Mouse (Mus musculus): ENCODE results near the gene AI464131. TPM values are rescaled to one million over a fixed set of nuclear protein-coding genes. Genes with fewer than 3 reads are reported as not detected.

The AI464131 gene
- polyA plus RNA-seq, 1 experiment from 2014 or later: 3.2 TPM

DNA sequence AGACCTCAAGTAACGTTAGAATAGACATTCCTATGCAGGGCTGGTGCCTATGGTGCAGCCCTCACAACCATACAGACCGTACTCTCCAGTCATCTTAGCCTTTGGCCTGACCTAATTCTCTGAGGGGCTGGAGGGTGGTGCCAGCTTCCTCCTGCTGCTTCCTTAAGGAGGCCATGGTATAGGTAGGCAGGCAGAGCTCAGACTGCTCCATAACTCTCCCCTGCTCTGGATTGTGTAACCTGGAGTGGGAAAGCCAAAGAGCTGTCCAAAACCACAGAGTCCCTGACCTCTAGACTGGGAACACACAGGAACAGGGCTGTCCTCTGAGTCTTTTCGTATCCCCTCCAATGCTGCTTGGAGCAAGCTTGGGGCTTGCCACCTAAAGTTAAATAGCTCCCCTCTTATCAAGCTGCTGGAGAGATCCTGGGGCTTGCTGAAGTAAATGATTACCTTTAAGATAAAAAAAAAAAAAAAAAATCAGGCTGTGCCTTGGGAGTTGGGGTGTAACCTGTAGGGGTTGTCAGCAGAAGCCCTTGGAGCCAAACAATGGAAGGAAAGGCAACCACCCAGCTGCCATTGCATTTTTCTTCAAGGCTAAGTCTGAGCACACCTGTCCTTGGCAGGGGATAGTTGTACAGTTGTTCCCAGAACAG lies 9.3 kb downstream of the AI464131 start:
- Histone ChIP-seq H3K27ac (ENCODE audit: low read length) (no peak overlapping the region), H3K9ac (ENCODE audit: low read length) (no peak overlapping the region), H3K4me2 (ENCODE audit: low read depth, low read length) (no peak overlapping the region), H3K36me3 (ENCODE audit: control insufficient read depth, insufficient read depth) (no peaks in the 10 kb centered on the region), H3K27me3 (ENCODE audit: control insufficient read depth, insufficient read depth, low read length) (peaks cover 26% of the 10 kb centered on the region), H3K9me3 (replicated peaks; ENCODE audit: control insufficient read depth, low read length) (no peaks in the 10 kb centered on the region), H3K4me3 (ENCODE audit: low read length) (no peak overlapping the region), H3K4me1 (ENCODE audit: control insufficient read depth, insufficient read depth, low read length) (peaks cover 14% of the 10 kb centered on the region)
- 69% methylated on average over 3 of the region's 3 CpGs for WGBS
- ATAC-seq (replicated peaks; ENCODE audit: extremely low read depth, insufficient read depth, low FRiP score): no peak

DNA sequence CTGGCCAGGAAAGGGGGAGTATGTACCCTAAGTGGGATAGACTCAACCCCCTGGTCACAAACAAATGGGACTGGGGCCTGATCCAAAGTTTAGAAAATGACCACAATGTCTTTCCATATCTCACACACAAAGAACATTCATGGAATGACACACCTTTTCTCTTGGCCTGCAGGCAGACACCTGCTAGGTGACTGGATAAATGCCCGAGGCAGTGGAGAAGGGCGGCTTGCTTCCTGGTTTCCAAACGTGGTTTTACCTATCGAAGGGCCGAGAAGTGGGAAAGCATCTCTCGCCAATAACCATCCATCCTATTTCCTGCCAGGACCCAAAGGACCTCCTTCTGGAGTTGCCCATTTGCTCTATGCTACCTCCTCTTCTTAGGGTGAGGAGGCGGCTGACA lies 9.9 kb downstream of the AI464131 start:
- Histone ChIP-seq H3K36me3 (ENCODE audit: control insufficient read depth, insufficient read depth) (no peaks in the 10 kb centered on the region), H3K9ac (ENCODE audit: low read length) (no peak overlapping the region), H3K4me2 (ENCODE audit: low read depth, low read length) (no peak overlapping the region), H3K27me3 (ENCODE audit: control insufficient read depth, insufficient read depth, low read length) (peaks cover 20% of the 10 kb centered on the region), H3K27ac (ENCODE audit: low read length) (no peak overlapping the region), H3K4me1 (ENCODE audit: control insufficient read depth, insufficient read depth, low read length) (peaks cover 11% of the 10 kb centered on the region), H3K4me3 (ENCODE audit: low read length) (no peak overlapping the region), H3K9me3 (replicated peaks; ENCODE audit: control insufficient read depth, low read length) (no peaks in the 10 kb centered on the region)
- 76% methylated on average over 7 of the region's 7 CpGs for WGBS
- ATAC-seq (replicated peaks; ENCODE audit: extremely low read depth, insufficient read depth, low FRiP score): no peak

DNA sequence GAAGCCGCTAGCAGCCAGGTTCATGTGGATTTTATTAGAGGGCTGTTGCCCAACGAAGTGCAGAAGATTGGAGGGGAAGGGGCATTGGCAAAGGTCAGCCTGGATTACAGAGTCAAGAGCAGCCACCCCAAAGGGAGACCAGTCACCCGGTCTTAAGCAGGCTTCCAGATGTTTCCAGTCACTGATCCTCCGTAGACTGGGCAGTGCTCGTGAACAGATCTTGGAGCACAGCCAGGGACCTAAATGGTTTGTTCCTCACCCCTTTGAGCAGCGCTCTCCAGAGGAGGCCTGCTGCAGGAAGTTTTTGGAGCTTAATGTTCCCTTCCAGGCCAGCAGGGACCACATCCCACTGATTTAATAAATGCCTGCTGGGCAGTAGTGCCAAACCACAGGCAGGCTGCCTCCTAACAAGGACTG lies 21.3 kb downstream of the AI464131 start:
- Histone ChIP-seq H3K4me2 (ENCODE audit: low read depth, low read length) (no peak overlapping the region), H3K9ac (ENCODE audit: low read length) (no peak overlapping the region), H3K4me1 (ENCODE audit: control insufficient read depth, insufficient read depth, low read length) (peaks cover 7% of the 10 kb centered on the region; the same call in 1 of the 2 replicates), H3K9me3 (replicated peaks; ENCODE audit: control insufficient read depth, low read length) (peaks cover 3% of the 10 kb centered on the region; the same call in 1 of the 2 replicates), H3K27ac (ENCODE audit: low read length) (peak overlapping the region; percentile 47), H3K4me3 (ENCODE audit: low read length) (no peak overlapping the region), H3K27me3 (ENCODE audit: control insufficient read depth, insufficient read depth, low read length) (no peaks in the 10 kb centered on the region), H3K36me3 (ENCODE audit: control insufficient read depth, insufficient read depth) (peaks cover 3% of the 10 kb centered on the region; the same call in 1 of the 2 replicates)
- WGBS: 36% methylated on average over 6 of the region's 6 CpGs
- peak; percentile 59 for ATAC-seq (replicated peaks; ENCODE audit: extremely low read depth, insufficient read depth, low FRiP score)

DNA sequence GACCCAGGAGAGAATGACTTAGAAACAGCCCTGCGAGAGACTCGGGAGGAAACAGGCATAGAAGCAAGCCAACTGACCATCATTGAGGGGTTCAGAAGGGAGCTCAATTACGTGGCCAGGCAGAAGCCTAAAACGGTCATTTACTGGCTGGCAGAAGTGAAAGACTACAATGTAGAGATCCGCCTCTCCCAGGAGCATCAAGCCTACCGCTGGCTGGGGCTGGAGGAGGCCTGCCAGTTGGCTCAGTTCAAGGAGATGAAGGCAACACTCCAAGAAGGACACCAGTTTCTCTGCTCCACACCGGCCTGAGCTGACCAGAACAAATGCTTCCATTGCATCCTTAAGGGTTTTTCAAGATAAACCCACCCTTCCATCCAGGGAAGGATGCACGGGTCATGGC lies 22.6 kb downstream of the AI464131 start:
- Histone ChIP-seq H3K4me3 (ENCODE audit: low read length) (no peak overlapping the region), H3K9ac (ENCODE audit: low read length) (no peak overlapping the region), H3K4me2 (ENCODE audit: low read depth, low read length) (no peak overlapping the region), H3K9me3 (replicated peaks; ENCODE audit: control insufficient read depth, low read length) (no peaks in the 10 kb centered on the region), H3K27me3 (ENCODE audit: control insufficient read depth, insufficient read depth, low read length) (no peaks in the 10 kb centered on the region), H3K36me3 (ENCODE audit: control insufficient read depth, insufficient read depth) (peaks cover 3% of the 10 kb centered on the region; the same call in 1 of the 2 replicates), H3K4me1 (ENCODE audit: control insufficient read depth, insufficient read depth, low read length) (peaks cover 7% of the 10 kb centered on the region; the same call in 1 of the 2 replicates), H3K27ac (ENCODE audit: low read length) (peak overlapping the region; percentile 16; the same call in 1 of the 2 replicates)
- 70% methylated on average over 8 of the region's 8 CpGs for WGBS
- 0 out of 2 replicates have a peak, but pooled peaks have one; percentile 15 for ATAC-seq (replicated peaks; ENCODE audit: extremely low read depth, insufficient read depth, low FRiP score)

DNA sequence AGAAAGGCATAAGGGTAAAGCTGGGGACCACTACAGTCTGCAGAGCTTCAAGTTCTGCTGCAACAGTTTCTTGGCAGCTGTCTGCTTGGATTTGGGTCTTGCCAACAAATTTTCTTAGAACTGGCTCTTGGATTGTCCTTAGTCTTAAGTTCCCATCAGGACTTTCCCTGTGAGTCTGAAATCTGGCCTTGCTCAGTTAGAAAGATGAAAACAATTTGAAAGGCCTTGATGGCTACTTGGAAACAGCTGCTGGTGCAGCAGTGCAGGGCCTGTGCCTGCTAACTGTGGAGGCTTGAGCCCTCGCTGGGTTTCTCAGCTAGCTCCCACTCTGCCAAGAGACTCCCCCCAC lies 23.4 kb downstream of the AI464131 start:
- Histone ChIP-seq H3K36me3 (ENCODE audit: control insufficient read depth, insufficient read depth) (peaks cover 3% of the 10 kb centered on the region; the same call in 1 of the 2 replicates), H3K4me1 (ENCODE audit: control insufficient read depth, insufficient read depth, low read length) (peaks cover 7% of the 10 kb centered on the region; the same call in 1 of the 2 replicates), H3K4me3 (ENCODE audit: low read length) (no peak overlapping the region), H3K27ac (ENCODE audit: low read length) (no peak overlapping the region), H3K27me3 (ENCODE audit: control insufficient read depth, insufficient read depth, low read length) (no peaks in the 10 kb centered on the region), H3K9ac (ENCODE audit: low read length) (no peak overlapping the region), H3K4me2 (ENCODE audit: low read depth, low read length) (no peak overlapping the region), H3K9me3 (replicated peaks; ENCODE audit: control insufficient read depth, low read length) (no peaks in the 10 kb centered on the region)
- 68% methylated on average over 1 of the region's 1 CpGs for WGBS
- ATAC-seq (replicated peaks; ENCODE audit: extremely low read depth, insufficient read depth, low FRiP score): 0 out of 2 replicates have a peak, but pooled peaks have one; percentile 38

DNA sequence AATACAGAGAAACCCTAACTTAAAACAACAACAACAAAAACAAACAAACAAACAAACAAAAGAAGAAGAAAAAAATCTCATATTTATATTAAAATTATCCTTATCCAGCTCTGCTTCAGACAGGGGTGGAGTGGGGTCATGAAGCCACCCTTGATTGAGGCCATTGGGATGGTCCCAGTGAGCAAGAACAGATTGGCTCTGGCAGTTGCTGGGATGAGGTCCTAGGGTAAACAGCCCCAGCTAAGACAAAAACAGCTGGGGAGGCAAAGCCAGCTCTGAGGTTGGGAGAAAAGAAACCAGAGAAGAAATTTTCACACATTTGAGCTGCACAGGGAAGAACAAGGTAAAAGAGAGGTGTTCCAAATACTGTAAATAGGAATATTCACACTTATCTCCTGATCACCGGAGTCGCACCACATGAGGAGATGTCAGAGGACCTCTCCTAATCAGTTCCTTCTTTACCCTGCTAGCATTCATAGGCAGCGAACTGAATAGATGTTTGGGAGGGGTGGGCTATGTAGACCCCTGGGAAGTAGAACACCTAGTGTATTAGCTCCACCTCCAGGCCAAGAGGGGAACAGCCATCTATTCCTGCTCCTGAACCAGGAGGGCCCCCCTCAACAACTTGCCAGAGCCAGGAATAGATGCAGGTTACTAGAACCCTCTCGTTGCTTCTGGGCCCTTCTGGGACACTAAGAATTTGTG lies 24.0 kb downstream of the AI464131 start:
- ATAC-seq (replicated peaks; ENCODE audit: extremely low read depth, insufficient read depth, low FRiP score): no peak

DNA sequence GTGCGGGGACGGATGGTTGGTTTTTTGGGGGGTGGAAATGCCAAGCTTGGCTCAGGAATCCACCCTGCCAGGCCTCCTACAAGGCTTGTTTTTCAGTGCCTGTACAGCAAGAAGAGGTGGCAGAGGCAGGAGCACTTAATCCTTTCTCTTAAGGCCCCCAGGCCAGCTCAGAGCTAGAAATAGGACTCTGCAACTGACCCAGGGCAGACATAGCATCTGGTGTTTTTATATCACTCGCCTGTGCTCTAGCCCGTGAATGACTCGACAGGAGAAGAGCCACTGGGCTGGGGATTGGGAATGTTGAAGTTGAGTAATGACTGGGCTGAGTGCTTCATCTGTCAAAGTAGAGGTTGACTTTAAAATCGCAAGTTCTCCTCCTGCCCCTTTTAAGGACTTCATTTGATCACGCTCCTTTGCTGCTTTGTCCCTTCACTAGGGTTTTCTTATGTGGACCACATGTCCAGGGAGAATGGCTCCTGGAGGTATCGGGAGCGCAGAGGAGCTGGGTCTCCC lies 25.2 kb downstream of the AI464131 start:
- Histone ChIP-seq H3K4me3 (ENCODE audit: low read length) (no peak overlapping the region), H3K4me2 (ENCODE audit: low read depth, low read length) (no peak overlapping the region), H3K4me1 (ENCODE audit: control insufficient read depth, insufficient read depth, low read length) (peaks cover 7% of the 10 kb centered on the region; the same call in 1 of the 2 replicates), H3K27ac (ENCODE audit: low read length) (no peak overlapping the region), H3K27me3 (ENCODE audit: control insufficient read depth, insufficient read depth, low read length) (no peaks in the 10 kb centered on the region), H3K9me3 (replicated peaks; ENCODE audit: control insufficient read depth, low read length) (no peaks in the 10 kb centered on the region), H3K36me3 (ENCODE audit: control insufficient read depth, insufficient read depth) (peaks cover 3% of the 10 kb centered on the region; the same call in 1 of the 2 replicates), H3K9ac (ENCODE audit: low read length) (no peak overlapping the region)
- no peak for ATAC-seq (replicated peaks; ENCODE audit: extremely low read depth, insufficient read depth, low FRiP score)
- 80% methylated on average over 9 of the region's 9 CpGs for WGBS

More for the DNA sequence above, 24.0 kb downstream of the AI464131 start:
- Histone ChIP-seq H3K9me3 (replicated peaks; ENCODE audit: control insufficient read depth, low read length) (no peaks in the 10 kb centered on the region), H3K4me2 (ENCODE audit: low read depth, low read length) (no peak overlapping the region), H3K27ac (ENCODE audit: low read length) (peak overlapping the region; percentile 15; the same call in 1 of the 2 replicates), H3K27me3 (ENCODE audit: control insufficient read depth, insufficient read depth, low read length) (no peaks in the 10 kb centered on the region), H3K4me3 (ENCODE audit: low read length) (no peak overlapping the region), H3K4me1 (ENCODE audit: control insufficient read depth, insufficient read depth, low read length) (peaks cover 7% of the 10 kb centered on the region; the same call in 1 of the 2 replicates), H3K9ac (ENCODE audit: low read length) (no peak overlapping the region), H3K36me3 (ENCODE audit: control insufficient read depth, insufficient read depth) (peaks cover 3% of the 10 kb centered on the region; the same call in 1 of the 2 replicates)
- 61% methylated on average over 4 of the region's 4 CpGs for WGBS

DNA sequence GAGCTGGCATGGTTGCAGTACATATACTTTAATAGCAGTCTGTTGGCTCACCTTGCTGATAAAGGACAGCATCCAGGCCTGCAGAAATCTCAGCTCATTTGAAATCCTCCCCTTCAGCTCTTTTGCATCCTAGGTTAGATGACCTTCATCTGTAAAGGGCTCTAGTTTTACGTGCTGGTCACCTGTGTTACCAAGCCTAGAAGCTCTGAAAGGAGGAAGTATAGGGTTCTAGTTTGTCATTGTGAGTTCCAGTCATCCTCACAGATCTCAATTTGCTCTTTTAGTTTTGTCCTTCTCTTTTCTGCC lies 31.5 kb downstream of the AI464131 start:
- Histone ChIP-seq H3K4me1 (ENCODE audit: control insufficient read depth, insufficient read depth, low read length) (peaks cover 8% of the 10 kb centered on the region; the same call in 1 of the 2 replicates), H3K36me3 (ENCODE audit: control insufficient read depth, insufficient read depth) (no peaks in the 10 kb centered on the region), H3K9me3 (replicated peaks; ENCODE audit: control insufficient read depth, low read length) (no peaks in the 10 kb centered on the region), H3K27me3 (ENCODE audit: control insufficient read depth, insufficient read depth, low read length) (no peaks in the 10 kb centered on the region), H3K4me2 (ENCODE audit: low read depth, low read length) (no peak overlapping the region), H3K4me3 (ENCODE audit: low read length) (no peak overlapping the region), H3K9ac (ENCODE audit: low read length) (no peak overlapping the region), H3K27ac (ENCODE audit: low read length) (no peak overlapping the region)
- ATAC-seq (replicated peaks; ENCODE audit: extremely low read depth, insufficient read depth, low FRiP score): no peak
- 71% methylated on average over 1 of the region's 1 CpGs for WGBS
